Mouse (Mus musculus) heart, postnatal 0 days (tissue): ENCODE results near the gene Atp5b. TPM values are rescaled to one million over a fixed set of nuclear protein-coding genes. Genes with fewer than 3 reads are reported as not detected.
"Not testable (repeated sequence)": the region's sequence is repeated elsewhere in the genome, so short reads cannot be mapped to it uniquely, and the experiment has no call there.

Experiments used
- ATAC-seq: fragments of 200-750 bp; cut with Nextera tagmentation; 2 replicates; pipeline ENCODE4 v1.8.0; 2017; ENCODE audit warnings: low read depth, moderate number of reproducible peaks, moderate library complexity; ENCODE audit not compliant: insufficient read depth
- DNase-seq: peaks from one replicate; pipeline ENCODE4 v3.0.0-alpha.2; 2016; ENCODE audit warnings: low spot score
- H3K27ac ChIP-seq: fragments of 300-500 bp; sonication (generic); 2 replicates; pipeline ENCODE4 v1.5.1; 2014; ENCODE audit warnings: low read depth, mild to moderate bottlenecking
- H3K27me3 ChIP-seq: fragments of 300-500 bp; sonication (generic); 2 replicates; pipeline ENCODE4 v1.6.1; 2014; ENCODE audit warnings: low read length, mixed read lengths; ENCODE audit not compliant: control insufficient read depth, insufficient read depth
- H3K36me3 ChIP-seq: fragments of 300-500 bp; sonication (generic); replicated peaks from 2 replicates; pipeline ENCODE4 v1.6.1; 2014; ENCODE audit warnings: low read length, mixed read lengths; ENCODE audit not compliant: control insufficient read depth, insufficient read depth
- H3K4me1 ChIP-seq: fragments of 300-500 bp; sonication (generic); 2 replicates; pipeline ENCODE4 v1.6.1; 2014; ENCODE audit warnings: antibody characterized with exemption; ENCODE audit not compliant: control insufficient read depth, insufficient read depth
- H3K4me2 ChIP-seq: fragments of 300-500 bp; sonication (generic); 2 replicates; pipeline ENCODE4 v1.6.1; 2014; ENCODE audit warnings: low read depth, mild to moderate bottlenecking, low read length, moderate library complexity
- H3K4me3 ChIP-seq: fragments of 300-500 bp; sonication (generic); 2 replicates; pipeline ENCODE4 v1.5.1; 2014; ENCODE audit warnings: low read depth, low read length
- H3K9ac ChIP-seq: fragments of 300-500 bp; sonication (generic); replicated peaks from 2 replicates; pipeline ENCODE4 v1.6.1; 2014; ENCODE audit warnings: low read depth, low read length, mixed read lengths
- H3K9me3 ChIP-seq: fragments of 300-500 bp; sonication (generic); replicated peaks from 2 replicates; pipeline ENCODE4 v1.6.1; 2016; ENCODE audit warnings: low read length; ENCODE audit not compliant: control insufficient read depth
- CTCF ChIP-seq: IDR thresholded peaks from 2 replicates; pipeline ENCODE4 v1.5.1; 2016; ENCODE audit warnings: antibody characterized with exemption, control low read depth, low read depth
- EP300 ChIP-seq: IDR thresholded peaks from 2 replicates; pipeline ENCODE4 v1.6.1; 2016; ENCODE audit warnings: antibody characterized with exemption, low read depth
- WGBS: fragments of 180-500 bp; shearing (Covaris S2); extraction: QIAGEN DNeasy Blood & Tissue Kit; methylation state at CpG from one replicate; pipeline ENCODE4 v1.1.7; 2014; 5-methylcytosine and 5-hydroxymethylcytosine counted together
- polyA plus RNA-seq: library from polyadenylated mRNA; unstranded; fragments of >200 nt; fragmentation: Nextera tagmentation; extraction: Ambion mirVana; gene quantifications from 2 replicates; pipeline ENCODE4 v1.2.1, GENCODE M21; 2015
- total RNA-seq: library from RNA; depleted of rRNA; stranded (reverse); fragments of >200 nt; gene quantifications from 2 replicates; pipeline ENCODE4 v1.2.3, GENCODE M21; 2014; ENCODE audit warnings: low replicate concordance

Atp5b gene
- total and polyA plus RNA-seq, 2 experiments from 2014 or later = 9,758 to 19,517 TPM

DNA sequence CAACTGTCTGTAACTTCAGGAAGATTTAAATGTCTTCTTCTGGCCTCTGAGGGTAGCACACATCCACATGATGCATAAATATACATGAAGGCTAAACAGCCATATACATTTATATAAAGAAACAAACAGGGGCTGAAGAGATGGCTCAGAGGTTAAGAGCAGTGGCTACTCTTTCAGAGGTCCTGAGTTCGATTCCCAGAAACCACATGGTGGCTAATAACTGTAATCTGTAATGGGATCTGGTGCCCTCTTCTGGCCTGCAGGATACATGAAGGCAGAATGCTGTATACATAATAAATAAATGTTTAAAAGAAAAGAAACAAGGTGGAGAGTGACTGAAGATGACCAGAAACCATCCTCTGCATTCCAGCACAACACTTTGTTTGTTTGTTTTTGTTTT lies 2.6 kb upstream of the Atp5b start:
- ATAC-seq (no peak), DNase-seq (no peak)
- Histone ChIP-seq H3K27me3 (no peaks in the 10 kb centered on the region), H3K4me1 (peaks cover 4% of the 10 kb centered on the region; the same call in 1 of the 2 replicates), H3K9ac (no peak overlapping the region), H3K4me3 (no peak overlapping the region), H3K36me3 (peaks cover 16% of the 10 kb centered on the region), H3K27ac (no peak overlapping the region), H3K4me2 (no peak overlapping the region), H3K9me3 (no peaks in the 10 kb centered on the region)
- 89% methylated on average over 1 of the region's 1 CpGs for WGBS
- TF ChIP-seq CTCF = peak; percentile 30; the same call in 1 of the 2 replicates
- TF ChIP-seq EP300 = no peak

DNA sequence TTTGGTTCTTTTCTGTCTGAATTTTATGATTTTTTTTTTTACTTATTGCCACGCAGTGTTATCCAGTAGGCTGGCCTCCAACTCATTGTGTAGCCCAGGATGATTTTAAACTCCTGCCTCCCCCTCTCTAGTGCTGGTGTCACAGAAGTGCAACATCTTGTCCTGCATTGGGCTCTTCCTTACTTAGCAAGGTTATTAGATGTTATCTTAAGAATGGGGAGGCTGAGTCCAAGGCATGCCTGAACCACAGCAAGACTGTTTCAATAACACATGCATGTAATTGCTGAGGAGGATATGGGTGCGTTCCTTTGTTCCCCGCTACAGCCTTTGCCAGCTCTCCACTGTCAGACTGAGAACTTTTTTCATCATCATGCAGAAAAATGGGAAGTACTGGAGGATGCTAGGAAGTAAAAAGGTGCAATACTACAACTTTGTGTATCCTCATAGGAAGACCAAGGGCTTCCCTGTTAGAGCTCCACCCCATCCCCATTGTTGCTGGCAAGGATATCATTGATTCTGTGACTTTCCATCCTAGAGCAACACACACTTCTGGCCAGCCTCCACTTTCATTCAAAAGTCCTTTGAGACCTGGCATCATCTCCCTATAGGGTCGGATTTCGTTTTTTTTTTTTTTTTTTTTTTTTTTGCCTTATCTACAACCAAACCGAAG lies 1.1 kb upstream of the Atp5b start:
- H3K4me3 ChIP-seq = peak overlapping the region; percentile 75
- H3K27ac ChIP-seq = peak overlapping the region; percentile 96
- TF ChIP-seq CTCF (no peak), EP300 (no peak)
- peaks cover 11% of the 10 kb centered on the region; the same call in 1 of the 2 replicates for H3K4me1 ChIP-seq
- DNase-seq = peak; percentile 32
- no peaks in the 10 kb centered on the region for H3K27me3 ChIP-seq
- peak overlapping the region; percentile 76 for H3K9ac ChIP-seq
- 33% methylated on average over 6 of the region's 6 CpGs for WGBS
- no peaks in the 10 kb centered on the region for H3K9me3 ChIP-seq
- ATAC-seq = no peak
- peaks cover 25% of the 10 kb centered on the region for H3K36me3 ChIP-seq
- H3K4me2 ChIP-seq = peak overlapping the region; percentile 68

DNA sequence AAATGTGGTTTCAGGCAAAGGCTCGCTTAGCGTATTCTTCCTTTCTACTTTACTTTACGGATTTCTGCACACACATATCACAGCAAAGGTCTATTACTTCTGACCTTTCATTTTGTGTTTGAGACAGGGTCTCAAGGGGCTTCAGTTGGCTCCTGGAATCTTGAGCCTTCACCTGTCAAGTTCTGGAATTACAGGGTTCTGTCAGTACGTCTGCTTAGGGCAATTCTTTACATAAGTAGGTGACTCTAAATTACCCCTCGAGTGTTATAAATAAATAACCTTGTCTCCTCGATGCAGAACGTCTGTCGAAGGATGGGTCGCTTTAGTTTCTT lies 630 bp upstream of the Atp5b start:
- no peak for TF ChIP-seq EP300
- no peak for TF ChIP-seq CTCF
- H3K9ac ChIP-seq = peak overlapping the region; percentile 76
- 2% methylated on average over 9 of the region's 9 CpGs for WGBS

DNA sequence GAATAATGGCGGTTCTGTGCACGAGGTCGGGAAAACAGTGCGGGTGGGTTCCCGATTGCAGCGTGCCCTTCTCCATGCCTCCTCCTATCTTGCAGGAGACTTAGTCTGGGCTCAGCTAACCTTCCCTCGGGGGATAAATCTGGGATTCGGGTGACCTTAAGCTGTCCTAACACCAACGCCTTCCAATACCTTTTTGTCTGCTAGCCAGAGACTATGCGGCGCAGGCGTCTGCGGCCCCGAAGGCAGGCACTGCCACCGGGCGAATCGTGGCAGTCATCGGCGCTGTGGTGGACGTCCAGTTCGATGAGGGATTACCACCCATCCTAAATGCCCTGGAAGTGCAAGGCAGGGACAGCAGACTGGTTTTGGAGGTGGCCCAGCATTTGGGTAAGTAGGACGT lies 615 bp downstream of the Atp5b start:
- H3K4me3 ChIP-seq = peak overlapping the region; percentile 75
- no peaks in the 10 kb centered on the region for H3K27me3 ChIP-seq
- no peaks in the 10 kb centered on the region for H3K9me3 ChIP-seq
- peak overlapping the region; percentile 95 for H3K9ac ChIP-seq
- no peak for TF ChIP-seq CTCF
- TF ChIP-seq EP300 = no peak
- DNase-seq (no peak), ATAC-seq (no peak)
- H3K27ac ChIP-seq = peak overlapping the region; percentile 91
- H3K4me2 ChIP-seq = peak overlapping the region; percentile 88
- H3K36me3 ChIP-seq = peaks cover 40% of the 10 kb centered on the region
- WGBS = under 1% methylated on average over 22 of the region's 22 CpGs
- H3K4me1 ChIP-seq = peaks cover 11% of the 10 kb centered on the region; the same call in 1 of the 2 replicates

More for the DNA sequence above, 630 bp upstream of the Atp5b start:
- no peak; the same call in 1 of the 2 replicates for ATAC-seq
- peak; percentile 26 for DNase-seq
- Histone ChIP-seq H3K27me3 (no peaks in the 10 kb centered on the region), H3K36me3 (peaks cover 27% of the 10 kb centered on the region), H3K27ac (peak overlapping the region; percentile 96), H3K4me3 (peak overlapping the region; percentile 75), H3K4me2 (peak overlapping the region; percentile 68), H3K9me3 (no peaks in the 10 kb centered on the region), H3K4me1 (peaks cover 11% of the 10 kb centered on the region; the same call in 1 of the 2 replicates)

DNA sequence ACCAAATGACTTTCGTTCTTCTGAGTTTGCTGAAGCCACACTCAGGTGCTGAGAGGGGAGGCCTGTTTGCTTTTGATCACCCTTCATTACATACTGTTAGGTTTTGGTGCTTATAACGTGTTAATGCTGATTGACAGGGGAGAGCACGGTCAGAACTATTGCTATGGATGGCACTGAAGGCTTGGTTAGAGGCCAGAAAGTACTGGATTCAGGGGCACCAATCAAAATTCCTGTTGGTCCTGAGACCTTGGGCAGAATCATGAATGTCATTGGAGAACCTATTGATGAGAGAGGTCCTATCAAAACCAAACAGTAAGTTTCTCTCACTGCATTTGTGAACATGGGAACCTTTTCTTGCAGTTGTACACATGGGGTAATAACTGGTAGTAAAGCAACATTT lies 1.1 kb downstream of the Atp5b start:
- Histone ChIP-seq H3K27ac (peak overlapping the region; percentile 91), H3K4me3 (peak overlapping the region; percentile 75), H3K9ac (peak overlapping the region; percentile 95), H3K9me3 (no peaks in the 10 kb centered on the region), H3K36me3 (peaks cover 44% of the 10 kb centered on the region), H3K4me2 (peak overlapping the region; percentile 88), H3K4me1 (peaks cover 11% of the 10 kb centered on the region; the same call in 1 of the 2 replicates), H3K27me3 (no peaks in the 10 kb centered on the region)
- TF ChIP-seq EP300 = no peak
- no peak for TF ChIP-seq CTCF
- DNase-seq = no peak
- no peak for ATAC-seq
- WGBS = 0% methylated on average over 3 of the region's 3 CpGs

DNA sequence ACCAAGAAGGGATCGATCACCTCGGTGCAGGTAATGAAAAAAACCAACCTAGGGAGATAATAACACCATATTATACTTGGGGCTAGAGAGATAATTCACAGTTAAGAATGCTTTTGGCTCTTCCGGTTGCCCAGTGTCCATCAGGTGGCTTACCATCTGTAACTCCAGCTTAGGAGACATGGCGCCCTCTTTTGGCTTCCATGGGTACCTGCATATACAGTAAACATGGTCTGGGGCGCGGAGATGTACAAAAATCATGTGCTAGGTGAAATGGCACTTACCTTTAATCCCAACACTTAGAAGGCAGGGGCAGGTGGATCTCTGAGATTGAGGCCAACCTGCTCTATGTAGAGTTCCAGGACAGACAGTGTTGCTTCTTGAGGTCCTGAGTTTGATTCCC lies 3.3 kb downstream of the Atp5b start:
- H3K4me3 ChIP-seq = no peak overlapping the region
- H3K4me1 ChIP-seq = peaks cover 14% of the 10 kb centered on the region; the same call in 1 of the 2 replicates
- H3K27ac ChIP-seq = no peak overlapping the region
- TF ChIP-seq CTCF = peak; percentile 51
- TF ChIP-seq EP300 = no peak
- H3K27me3 ChIP-seq = no peaks in the 10 kb centered on the region
- DNase-seq (peak; percentile 41), ATAC-seq (no peak)
- 62% methylated on average over 6 of the region's 6 CpGs for WGBS
- no peak overlapping the region for H3K9ac ChIP-seq
- H3K9me3 ChIP-seq = no peaks in the 10 kb centered on the region
- H3K4me2 ChIP-seq = no peak overlapping the region
- H3K36me3 ChIP-seq = peaks cover 59% of the 10 kb centered on the region

DNA sequence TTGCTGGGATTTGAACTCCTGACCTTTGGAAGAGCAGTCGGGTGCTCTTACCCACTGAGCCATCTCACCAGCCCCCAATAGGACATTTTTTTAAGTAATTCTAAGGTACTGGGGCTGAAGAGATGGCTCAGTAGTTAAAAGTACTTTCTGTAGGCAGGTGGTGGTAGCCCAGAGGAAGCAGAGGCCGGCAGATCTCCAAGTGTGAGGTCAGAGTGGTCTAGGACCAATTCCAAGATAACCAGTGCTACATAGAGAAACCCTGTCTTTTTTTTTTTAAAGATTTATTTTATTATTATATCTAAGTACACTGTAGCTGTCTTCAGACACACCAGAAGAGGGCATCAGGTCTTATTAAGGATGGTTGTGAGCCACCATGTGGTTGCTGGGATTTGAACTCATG lies 4.1 kb downstream of the Atp5b start:
- Histone ChIP-seq H3K4me1 (peaks cover 19% of the 10 kb centered on the region; the same call in 1 of the 2 replicates), H3K36me3 (peaks cover 59% of the 10 kb centered on the region)
- WGBS = 46% methylated on average over 2 of the region's 2 CpGs
- not testable (repeated sequence) for H3K9me3 ChIP-seq, H3K4me3 ChIP-seq, H3K27me3 ChIP-seq, ATAC-seq, H3K27ac ChIP-seq, DNase-seq, H3K9ac ChIP-seq, H3K4me2 ChIP-seq
